Mouse (Mus musculus) monocyte, adult 5-6 weeks (primary cell): ENCODE results near the gene Cox11. TPM values are rescaled to one million over a fixed set of nuclear protein-coding genes. Genes with fewer than 3 reads are reported as not detected.
A peak's percentile ranks its signal among the peaks of the same experiment; 100 is the strongest.

Experiments
- ATAC-seq: fragments of 153-309, 156-312 bp; replicated peaks from 2 replicates; pipeline ENCODE4 v1.8.0; 2017; ENCODE audit warnings: mild to moderate bottlenecking; ENCODE audit not compliant: low TSS enrichment, insufficient number of reproducible peaks, severe bottlenecking, poor library complexity, low FRiP score
- total RNA-seq: library from RNA; stranded (forward); fragments of 200-1000, 200-491, 200-594 nt; gene quantifications from 3 replicates; pipeline ENCODE4 v1.2.3, GENCODE M21; 2017

The Cox11 gene
- 14.8 to 28.6 TPM (median 18.6 TPM) in 3 replicates for total RNA-seq

DNA sequence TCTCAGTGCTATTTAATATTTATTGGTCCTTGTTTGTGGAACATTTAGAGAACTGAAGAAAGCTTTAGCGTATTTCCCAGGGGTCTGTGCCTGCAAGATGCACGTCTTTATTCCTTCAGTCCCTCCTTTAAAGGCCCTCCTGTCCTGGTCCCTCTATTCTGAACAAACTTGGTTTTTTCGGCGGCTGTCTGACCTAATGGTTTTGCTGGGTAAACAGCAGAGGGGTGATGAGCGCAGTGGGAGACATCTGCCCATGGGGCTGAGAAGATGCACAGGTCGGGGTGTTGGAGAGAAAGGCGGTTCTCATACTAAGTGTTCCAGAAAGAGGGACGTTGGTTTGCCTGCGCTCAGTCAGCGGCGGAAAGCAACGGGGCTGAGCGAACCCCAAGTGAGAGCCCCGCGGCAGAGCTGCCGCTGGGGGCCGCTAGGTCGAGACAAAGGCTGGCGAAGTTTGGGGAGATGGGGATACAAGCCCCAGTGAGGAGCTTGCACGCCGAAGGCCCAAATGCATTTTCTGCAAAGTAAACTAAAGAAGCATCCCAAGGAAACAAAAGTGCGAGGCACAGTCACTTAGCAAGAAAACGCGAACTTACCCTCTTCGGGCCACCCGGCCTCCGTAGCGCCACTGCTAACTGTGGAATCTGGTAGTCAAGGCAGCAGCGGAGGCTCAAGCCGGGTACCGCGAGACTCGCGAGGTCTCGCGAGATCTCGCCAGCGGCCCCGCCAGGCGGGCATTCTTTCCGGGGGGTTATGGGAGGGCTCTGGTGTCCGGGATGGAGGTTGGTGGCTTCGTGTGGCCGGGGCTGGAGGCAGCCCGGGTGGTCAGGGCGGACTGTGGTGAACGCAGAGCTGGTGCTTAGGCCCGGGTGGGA, at the start of gene Cox11, which contains the start of gene Stxbp4:
Gene Cox11 (plus strand): TSS at position 734 of the 872 bp plus-strand sequence.
Gene Stxbp4 (minus strand): TSS at position 645 of the 872 bp plus-strand sequence.
- ATAC-seq, result peak; percentile 95

DNA sequence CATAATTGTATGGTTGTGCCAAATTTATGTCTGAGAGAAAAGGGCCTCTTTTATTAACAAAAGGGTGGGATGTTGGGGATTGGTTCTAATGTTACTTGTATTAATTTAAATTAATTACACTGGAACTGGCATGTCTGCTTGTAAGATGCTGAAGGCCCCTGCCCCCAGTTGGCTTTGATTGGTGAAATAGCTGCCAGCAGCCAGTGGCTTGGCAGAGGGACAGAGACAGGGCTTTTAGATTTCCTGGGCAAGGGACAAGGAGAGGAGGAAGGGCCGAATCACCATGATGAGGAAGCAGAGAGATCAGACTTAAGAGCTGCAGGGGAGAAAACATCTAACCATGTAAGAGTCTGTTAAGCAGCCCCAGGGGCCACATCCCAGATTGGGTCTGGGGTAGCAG, 47.0 kb upstream of the Cox11 start:
- no peak for ATAC-seq

DNA sequence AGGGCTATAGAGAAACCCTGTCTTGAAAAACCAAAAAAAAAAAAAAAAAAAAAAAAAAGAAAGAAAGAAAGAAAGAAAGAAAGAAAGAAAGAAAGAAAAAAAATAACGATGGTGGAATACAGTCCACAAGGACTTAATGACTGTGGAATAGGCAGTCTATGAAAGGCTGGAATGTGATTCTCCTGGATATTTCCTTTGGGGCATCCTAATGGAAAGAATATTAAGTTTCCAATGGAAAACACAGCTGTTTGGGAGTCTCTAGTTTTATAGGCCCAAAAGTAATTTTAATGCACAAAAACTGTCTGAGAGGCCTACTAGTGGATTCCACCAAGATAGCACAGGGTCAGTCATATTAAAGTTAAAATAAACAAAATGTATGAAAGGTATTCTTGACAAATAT, 42.1 kb upstream of the Cox11 start:
- no peak for ATAC-seq

DNA sequence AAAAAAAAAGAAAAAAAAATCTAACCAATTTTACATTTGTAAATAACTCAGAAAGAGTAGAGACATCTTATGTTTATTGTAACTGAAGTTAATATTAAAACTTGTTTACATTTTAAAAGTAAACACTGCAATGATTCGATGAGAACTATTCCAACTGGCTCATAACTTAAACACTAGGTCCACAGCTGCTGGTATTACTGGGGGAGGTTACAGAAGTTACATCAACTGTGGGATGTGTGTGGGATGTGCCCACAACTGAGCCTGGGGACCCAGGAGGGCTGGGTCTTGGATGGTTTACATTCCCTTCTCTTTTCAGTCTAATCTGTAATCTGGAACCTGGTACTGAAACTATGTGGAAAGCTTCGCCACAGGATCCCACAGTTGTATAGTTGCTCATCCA, 34.9 kb upstream of the Cox11 start:
- no peak for ATAC-seq

DNA sequence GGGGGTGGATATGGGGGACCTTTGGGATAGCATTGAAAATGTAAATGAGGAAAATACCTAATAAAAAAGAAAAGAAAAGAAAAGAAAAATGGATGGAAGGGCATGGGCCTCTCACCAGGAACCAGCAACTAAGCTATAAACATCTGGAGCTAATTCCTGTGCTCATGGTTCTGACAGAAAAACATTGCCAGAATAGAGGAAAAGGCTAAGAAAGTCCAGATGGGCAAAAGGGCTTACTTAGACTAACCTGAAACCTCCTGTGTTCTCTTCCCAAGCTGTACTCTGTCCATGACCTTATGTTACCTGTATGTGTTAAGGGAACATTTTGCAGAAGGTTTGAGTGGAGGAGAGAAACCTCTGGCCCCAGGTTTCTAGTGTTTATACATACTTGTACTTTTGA, 25.9 kb upstream of the Cox11 start:
- no peak for ATAC-seq

DNA sequence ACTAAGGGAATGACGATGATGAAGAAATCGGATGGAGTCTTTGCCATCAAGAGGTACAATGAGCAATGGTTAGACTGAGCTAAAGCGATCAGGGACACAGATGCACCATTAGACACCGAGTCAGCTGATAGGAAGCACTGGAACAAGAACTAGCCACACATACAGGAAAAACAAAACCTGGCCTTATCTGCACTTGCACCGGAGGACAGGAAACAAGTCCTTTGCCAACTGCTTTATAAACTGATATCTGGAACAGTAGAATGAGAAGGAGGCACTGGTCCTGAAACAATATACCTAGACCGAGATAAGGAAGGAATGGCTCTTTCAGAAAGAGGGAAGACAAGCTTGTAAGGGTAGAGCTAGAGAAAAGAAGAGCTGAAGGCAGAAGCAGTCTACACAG, 23.2 kb upstream of the Cox11 start:
- ATAC-seq, result no peak

DNA sequence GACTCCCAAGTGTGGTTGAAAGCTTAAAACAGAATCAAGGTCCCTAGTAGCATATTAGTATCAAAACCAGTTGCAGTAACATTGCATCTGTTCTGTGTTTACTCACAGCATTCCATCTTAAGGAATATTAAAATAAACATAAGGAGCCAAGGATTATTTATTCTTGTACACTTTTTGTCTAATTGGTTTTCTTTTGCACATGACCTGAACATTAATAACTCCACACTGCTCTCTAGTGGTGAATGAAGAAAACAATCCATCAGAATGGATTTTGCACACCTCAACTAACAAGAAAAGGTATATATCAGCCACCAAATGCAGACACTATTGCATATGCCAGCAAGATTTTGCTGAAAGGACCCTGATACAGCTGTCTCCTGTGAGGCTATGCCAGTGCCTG, 21.5 kb upstream of the Cox11 start:
- no peak for ATAC-seq

DNA sequence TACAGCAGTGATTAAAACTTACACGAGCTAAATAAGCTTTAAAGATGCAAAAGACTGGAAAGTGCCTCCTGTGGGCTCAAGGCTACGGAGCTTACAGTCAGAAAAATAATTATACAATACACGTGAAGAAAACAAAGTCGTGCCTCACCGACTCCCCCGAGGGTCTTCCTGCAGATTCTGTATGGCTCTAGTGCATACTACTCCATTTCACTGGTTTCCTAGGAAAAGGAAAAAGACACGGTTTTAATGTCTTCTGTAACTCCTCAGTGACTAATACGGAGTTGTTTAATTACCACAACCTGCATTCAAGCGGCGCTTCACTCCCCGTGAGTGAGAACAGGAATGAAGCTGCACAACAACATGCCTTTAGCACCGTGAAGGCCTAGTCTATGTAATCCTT, 15.9 kb upstream of the Cox11 start:
- ATAC-seq, result no peak

DNA sequence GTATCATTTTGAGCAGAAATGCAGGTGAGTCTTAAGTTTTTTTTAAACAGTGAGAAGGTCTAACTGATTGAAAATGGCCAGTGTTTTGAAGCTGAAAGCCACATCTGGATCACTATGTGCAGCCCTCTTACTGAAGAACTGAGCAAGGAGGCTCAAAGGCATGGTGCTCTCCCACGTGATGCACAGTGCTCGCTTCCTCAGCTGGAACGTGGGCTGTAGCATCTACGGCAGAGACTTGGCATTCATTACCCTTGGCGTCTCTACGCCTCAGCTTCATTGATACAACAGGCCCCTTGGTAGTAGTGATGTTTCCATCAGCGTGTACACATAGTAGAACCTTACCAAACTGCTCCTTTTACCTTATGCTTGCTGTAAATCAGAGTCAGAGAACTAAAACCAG, 15.5 kb upstream of the Cox11 start:
- no peak for ATAC-seq

DNA sequence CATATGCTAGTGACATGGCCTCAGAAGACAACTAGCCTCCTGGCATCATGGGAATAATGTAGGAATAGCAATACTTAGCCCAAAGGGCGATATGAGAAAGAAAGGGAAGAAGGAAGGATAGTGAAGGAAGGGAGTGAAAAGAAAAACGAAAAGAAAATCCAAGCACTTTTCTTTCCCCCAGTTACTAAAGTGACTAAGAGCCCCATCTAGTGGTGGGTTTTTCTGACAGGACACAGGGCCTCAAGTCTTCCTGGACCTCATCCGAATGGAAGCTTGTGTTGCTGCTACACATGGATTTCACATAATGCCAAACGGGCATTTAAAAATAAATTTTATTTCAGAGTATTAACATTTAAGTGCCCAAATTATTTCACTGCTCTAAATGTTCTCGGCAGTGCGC, 14.5 kb upstream of the Cox11 start:
- ATAC-seq, result no peak

DNA sequence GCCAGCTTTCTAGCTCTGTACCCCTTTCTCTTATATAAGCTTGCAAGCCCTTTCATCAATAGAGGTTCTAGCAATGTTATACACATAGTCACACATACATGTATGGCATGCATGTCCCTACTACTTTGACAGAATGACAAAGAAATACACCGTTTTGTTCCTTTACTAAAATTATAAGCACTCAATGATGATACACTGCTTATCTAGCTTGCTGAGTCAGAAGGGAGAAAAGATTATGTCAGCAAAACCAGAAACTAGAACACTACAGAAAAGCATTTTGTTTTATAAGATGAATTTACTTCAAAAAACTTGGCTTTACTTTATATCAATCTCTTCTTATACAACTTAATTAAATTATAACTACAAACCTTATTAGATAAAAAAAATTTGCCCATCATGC, 12.8 kb upstream of the Cox11 start:
- no peak for ATAC-seq

DNA sequence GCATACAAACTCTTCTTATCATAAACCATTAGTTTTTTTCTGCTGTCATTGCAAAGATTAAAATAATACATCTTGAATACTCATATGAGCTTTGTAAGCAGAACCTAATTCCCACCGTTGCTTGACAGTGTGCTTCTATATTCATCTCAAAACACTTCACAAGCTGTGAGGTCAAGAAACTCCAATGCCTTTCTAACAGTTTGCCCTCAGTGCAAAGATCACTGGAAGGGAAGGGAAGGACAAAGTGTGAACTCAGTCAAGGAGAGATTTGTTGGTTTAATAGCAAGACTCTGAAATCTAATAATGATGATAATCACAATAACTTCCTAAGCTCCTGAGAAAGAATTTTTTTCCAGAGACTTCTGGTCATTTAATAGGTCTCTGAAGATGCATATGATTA, 10.2 kb upstream of the Cox11 start:
- no peak for ATAC-seq

DNA sequence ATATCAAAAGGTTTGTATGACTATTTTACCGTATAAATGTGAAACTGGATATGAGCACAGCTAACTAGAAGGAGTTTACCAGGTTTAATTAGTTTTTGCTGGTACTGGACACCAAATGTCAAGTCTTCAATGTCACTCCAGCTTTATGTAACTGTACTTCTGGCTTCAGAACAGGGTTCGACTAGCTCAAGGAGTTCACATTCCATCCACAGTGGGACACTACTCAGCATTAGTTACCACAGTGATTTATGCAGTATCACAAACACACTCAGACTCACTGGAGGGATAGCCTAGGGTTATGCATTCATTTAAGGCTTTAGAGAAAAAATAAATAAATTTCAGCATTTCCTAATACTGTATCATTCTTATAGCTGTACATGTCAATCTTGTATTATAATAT, 5.5 kb upstream of the Cox11 start:
- no peak for ATAC-seq

DNA sequence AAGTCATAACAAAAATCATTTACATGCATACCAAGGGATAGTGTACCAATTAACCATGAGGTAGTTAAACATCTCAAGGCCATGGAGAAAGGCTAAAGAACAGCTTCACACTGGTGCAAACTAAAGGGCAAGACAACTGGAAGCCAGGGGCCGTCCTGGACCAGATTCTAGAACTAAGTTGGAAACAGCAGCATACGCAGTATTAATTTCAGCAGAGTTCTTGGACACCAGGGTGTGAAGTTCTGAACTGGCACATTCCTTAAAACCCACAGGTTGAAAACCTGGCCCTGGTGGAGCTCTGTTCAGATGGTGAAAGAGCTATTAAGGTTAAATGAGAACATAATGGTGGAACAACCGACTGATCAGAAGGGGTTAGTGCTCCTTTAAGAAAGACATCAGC, 3.3 kb upstream of the Cox11 start:
- no peak for ATAC-seq

DNA sequence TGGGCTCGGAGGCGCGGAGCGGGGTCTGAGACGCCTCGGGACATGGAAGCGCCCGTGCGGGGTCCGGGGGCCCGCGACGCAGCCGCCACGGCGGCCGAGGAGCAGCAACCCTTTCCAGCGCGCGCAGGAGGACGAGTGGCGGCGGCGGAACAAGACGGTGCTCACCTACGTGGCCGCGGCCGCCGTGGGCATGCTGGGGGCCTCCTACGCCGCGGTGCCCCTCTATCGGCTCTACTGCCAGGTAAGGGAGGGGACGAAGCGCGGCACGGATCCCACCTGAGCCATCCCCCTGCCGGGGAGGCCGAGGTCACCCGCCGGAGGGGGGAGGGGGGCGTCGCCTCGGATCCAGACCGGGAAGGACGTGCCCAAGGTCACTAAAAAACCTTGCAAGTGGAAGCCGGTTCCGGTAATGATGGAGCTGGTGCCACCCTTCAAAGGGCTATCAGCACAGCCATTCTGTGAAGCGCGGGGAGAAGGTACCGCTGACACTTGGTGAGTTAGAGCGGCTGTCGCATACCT, 398 bp downstream of the Cox11 start:
- ATAC-seq, result peak; percentile 25

DNA sequence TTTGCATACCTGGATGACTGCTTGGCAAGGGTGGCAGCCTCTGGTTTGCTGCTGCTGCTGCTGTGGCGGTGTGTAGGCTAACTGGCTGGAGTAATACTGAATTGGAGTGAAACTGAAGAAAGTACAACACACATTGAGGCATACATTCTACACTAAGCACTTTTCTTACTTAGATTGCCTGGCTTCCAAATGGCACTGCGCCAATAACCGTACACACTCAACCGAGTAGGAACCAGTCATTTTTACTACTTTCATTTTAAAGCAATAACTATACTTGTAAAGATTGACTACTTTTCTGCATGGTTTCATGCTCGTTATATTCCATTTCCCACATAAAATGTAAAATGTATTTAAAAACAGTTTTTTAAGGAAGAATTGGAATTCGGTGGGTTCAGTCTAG, 11.8 kb downstream of the Cox11 start:
- no peak for ATAC-seq

DNA sequence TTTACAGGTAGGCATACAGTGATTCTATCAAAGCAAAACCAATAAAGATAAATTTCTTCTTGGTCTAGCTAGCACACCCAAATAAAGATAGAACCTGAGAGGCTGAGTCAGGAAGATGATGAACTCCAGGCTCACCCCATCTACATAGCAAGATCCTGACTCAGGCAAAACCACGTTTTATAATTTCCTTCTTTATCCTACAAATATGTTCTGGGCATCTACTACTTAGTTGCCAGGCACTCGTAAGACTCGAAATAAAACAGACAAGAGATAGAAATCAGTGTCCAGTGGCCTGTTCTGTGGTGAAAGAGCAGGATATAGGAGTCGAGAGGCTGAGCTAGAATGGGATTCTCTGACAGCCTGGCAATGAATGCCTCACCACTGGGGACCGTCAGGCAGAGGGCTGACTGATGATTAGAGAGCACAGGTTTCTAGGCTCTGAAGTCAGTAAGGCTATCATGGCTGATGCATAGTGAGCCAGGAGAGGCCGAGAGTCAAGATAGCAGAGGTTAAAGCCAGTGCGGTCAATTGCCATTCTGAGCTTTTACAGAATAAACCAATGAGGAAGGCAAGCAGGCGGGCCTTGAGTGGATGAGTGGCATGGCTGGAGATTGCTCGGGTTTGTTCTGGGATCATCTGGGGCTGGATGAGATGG, 12.4 kb downstream of the Cox11 start:
- ATAC-seq, result no peak

DNA sequence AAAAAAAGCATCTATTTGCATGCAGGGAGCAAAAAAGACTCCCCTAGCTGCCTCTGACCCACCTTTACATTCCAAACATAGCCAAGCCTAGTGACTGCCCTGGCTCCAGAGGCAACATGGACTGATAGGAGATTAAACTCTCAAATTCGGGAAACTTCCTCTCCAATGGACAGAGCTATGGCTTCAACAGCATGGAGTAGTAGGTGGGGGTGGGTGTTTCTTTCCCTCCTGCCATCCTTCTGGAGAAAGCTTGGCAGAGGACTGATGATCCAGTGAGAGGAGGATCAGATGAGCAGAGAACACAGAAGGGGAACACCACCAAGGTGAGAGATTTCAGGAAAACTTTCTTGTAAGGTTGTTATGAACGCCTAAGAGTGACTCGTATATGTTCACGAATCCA, 14.6 kb downstream of the Cox11 start:
- no peak for ATAC-seq

DNA sequence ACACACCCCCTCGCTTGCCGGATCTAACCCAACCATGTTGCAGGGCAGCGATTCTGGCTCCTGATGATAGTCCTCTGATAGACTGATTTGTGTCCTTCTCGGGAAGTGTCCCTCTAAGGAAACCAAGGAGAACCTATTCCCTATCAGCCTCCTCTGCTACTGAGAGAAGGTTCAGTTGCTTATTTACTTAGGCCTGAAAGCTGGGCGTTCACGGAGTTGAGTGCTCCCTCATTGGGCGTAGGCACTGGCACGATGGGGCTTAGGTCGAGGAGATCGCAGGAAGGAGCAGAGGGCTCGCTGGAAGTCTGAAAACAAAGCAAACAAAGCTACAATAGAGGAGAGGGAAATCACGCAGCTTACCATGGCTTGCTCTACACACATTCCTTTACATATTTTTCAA, 19.6 kb downstream of the Cox11 start:
- ATAC-seq, result no peak

DNA sequence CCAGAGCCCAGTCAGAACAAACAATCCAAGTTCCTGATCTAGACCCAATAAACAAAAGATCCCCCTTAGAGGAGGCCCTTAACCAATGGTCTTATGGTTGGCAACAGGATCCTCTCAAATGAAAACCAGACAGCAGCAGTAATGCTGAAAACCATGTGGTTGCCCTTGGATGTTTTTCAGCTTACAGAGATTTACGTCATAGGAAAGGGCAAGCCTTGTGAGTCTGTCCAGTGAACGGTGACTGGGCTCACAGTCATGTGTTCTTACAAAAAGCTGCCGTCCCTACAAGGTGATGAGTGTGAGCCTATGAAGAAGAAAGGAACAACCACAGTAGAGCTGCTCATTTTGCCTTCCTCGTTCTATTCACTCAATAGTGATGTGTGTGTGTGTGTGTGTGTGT, 22.7 kb downstream of the Cox11 start:
- no peak for ATAC-seq
